Mouse (Mus musculus) fibroblast of lung, adult 2 months (primary cell): ENCODE measurements around the gene Usp24.

Source experiments
- DNase-seq: peaks from one replicate; pipeline ENCODE4 v3.0.0-alpha.2; 2011; ENCODE audit warnings: low read depth

Gene Usp24

GRCm38 (mm10) chr4:106315921-106316350, at the start of gene Usp24:
Gene Usp24 (plus strand): TSS chr4:106316213.
- no peak for DNase-seq

DNA sequence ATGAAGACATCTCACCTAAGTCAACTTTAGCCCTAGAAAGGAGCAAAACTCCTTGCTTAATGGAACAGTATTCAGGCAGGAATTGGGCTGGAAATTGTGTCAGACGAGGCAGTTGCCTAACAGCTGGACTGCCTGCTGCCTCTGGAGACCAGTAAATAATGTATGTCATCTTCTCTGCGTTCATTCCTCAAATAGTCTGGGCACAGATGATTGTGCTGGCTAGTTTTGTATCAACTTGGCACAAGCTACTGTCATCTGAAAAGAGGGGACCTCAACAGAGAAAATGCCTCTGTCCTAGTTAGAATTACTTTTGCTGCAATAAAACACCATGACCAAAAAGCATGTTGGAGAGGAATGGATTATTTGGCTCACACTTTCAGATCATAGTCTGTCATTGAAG, 39.1 kb upstream of the Usp24 start:
- DNase-seq = no peak

- no peak for DNase-seq
These were observed 36.8 kb upstream of the Usp24 start for GRCm38 (mm10) chr4:106279177-106279576.

GRCm38 (mm10) chr4:106281128-106281491, 34.9 kb upstream of the Usp24 start:
- no peak for DNase-seq

DNA sequence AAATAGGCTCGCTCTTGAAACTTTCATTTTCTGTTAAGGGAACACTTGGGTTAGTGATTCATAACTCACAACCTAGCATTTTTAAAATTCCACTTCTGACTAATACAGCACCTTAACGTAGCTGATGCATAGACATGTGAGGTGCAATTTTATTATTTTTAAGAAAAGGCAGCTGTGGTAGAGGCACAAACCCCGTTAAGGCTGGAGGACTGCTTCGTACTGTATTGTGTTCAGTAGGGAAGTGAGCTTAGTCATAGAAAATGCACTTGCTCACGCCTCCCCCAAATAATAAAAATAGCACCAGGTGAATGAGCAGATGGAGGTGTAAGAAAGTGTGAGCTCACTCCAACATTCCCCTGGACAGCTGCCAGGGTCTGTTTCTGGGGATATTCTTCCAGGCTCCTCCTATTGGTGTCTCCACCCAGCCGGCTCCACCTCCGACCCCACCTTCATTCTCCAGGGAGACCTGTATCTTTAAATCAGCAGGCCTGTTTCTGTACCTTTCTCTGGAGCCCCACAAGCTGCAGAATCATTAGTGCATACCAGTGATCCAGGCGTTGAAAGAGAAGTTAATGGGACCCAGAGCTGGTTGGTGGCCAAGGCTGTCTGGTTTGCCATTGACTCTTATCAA, 34.4 kb upstream of the Usp24 start:
- DNase-seq = no peak

- DNase-seq = no peak
These were observed 33.9 kb upstream of the Usp24 start for GRCm38 (mm10) chr4:106282123-106282510.

DNA sequence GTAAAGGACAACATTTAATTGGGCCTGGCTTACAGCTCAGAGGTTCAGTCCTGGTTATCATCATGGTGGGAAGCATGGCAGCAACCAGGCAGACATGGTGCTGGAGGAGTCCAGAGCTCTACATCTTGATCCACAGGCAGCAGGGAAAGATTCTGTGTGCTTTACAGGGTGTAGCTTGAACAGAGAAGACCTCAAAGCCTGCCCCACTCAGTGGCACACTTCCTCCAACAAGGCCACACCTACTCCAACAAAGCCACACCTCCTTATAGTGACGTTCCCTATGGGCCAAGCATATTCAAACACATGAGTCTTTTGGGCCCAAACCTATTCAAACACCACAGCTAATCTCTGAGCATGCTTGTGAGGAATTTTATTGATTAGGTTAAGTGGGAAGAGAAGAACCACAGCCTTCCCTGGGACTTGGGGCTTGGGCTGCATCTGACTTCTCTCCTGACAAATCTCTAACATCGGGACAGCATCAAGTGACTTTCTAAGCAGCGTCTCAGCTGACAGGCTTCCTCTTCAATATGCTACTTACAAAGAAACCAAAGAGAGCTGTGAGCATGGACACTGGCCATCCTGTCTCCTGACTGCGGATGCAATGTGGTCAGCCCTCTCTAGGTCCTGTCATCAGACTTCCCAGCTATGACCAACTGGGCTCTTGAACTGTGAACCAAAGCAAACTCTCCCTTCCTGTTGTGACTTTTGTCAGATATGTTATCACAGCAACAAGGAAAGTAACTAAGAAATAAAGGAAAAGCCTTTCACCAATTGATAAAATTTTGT, 28.9 kb upstream of the Usp24 start:
- DNase-seq = no peak

DNA sequence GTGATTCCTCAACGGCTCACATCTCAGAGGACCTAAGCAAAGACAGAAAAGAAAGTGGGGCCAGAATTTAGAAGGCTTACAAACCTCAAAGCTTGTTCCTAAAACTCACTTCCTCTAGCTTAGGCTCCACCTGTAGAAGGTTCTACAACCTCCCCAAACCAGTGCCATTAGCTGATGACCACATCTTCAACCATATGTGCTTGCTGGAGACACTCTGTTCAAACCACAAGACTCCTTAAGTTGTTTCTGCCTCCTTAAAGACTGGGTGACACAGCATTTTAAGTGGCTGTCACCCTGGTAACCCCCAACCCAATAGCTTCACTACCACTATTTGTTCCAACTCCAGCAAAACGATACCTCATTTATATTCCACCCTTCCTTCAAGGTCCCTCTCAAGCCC, 25.8 kb upstream of the Usp24 start:
- no peak for DNase-seq

DNA sequence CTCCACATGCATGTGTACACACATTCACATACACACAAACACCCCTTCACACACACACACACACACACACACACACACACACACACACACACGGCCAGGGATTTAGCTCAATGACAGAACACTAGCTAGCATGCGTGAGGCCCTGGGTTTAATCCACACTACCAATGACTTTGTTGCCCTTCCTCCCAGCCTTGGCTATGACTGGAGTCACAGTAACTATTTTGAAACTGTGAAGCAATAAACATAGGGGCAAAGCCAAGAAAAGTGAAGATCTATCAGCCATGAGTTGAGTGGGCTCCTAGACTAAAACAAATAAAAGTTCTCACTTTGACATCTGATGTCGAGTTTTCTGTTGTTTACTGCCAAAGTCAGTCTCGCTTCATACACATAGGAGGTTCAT, 23.2 kb upstream of the Usp24 start:
- DNase-seq = no peak

DNA sequence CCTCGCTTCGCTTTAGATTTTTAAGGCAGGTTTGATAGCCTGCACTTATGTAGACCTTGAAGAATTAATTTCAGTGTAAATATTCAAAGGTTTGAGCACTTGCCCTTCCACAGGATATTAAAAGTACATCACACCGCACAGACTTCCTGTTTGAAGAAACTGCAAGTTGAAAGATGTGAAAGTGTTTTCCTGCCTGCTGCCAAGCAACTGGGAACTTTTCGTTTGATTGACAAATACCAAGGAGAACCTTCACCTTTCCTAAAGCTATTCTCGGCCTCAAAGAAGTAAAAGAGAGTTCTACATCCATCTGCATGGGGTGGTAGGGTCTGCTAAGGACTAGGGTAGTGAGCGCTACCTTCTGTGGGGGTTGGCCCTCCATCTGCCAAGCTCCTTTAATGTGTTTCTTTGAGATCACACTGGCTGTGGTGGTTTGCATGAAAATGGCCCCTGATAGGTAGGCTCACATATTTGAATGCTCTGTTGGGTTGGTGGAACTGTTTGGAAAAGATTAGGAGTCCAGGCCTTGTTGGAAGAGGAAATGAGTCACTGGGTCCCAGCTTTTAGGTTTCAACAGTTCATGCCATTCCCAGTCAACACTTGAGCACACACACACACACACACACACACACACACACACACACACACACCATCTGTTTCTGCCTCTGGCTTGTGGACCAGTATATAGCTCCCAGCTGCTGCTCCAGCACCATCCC, 22.5 kb upstream of the Usp24 start:
- no peak for DNase-seq

DNA sequence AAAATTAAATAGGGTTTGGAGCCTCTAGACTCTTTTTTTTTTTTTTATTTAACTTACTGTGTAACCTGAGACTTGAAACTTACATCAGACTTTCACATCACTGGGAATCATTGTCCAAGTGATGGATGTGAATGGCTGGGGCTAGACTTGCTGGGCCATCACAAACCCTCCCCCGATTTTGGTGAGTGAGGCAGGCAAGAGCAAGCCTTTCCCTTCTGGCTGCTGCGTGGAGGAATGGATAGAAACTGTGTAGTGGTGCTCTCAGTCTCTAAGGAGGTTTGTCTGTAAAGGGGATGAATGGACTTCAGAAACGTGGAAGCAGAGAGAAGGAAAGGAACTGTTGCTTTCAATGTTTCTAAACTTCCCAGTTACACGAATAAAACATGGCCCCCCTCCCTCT, 20.3 kb upstream of the Usp24 start:
- DNase-seq = no peak

- no peak for DNase-seq
These were observed 19.5 kb upstream of the Usp24 start for GRCm38 (mm10) chr4:106296412-106297086.

- DNase-seq = no peak
These were observed 14.7 kb upstream of the Usp24 start for GRCm38 (mm10) chr4:106301346-106301745.

- no peak for DNase-seq
These were observed 7.9 kb upstream of the Usp24 start for GRCm38 (mm10) chr4:106308090-106308489.

DNA sequence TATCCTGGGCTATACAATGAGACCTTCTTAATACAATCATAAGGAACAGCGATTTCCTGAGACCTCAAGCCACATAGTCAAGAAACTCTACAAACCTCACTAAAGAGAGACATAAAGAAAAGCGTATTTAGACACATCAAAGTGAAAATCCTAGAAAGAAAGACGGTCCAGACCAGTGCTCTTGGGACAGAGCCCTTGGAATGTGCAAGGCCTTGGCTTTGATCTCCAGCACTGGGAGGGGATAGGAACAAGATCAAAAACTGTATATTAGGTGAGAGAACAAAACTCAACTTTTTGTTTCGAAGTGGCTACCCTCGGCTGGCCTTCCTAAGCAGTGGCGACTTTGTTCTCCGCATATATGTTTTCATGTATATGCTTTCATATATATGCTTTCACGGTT, 3.4 kb upstream of the Usp24 start:
- DNase-seq = no peak

DNA sequence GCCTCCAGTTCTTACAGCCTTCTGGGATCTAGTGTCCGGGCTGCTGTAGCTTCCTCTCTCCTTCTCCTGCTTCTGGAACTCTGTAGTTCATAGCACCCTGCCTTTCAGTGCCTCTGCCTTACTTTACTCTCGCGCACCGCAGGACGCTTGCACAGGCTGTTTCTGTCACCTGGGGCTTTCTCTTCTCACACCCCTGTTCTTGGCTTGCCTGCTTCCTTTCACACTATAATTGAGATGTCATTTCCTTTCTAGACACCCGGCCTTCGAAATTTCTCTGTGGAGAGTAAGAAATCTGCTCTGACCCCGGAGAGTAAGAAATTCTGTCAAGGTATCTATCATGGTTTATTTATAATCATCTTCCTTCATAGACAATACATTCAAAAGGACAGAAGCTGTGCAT, 2.9 kb upstream of the Usp24 start:
- no peak for DNase-seq

GRCm38 (mm10) chr4:106313874-106314273, 2.1 kb upstream of the Usp24 start:
- no peak for DNase-seq

DNA sequence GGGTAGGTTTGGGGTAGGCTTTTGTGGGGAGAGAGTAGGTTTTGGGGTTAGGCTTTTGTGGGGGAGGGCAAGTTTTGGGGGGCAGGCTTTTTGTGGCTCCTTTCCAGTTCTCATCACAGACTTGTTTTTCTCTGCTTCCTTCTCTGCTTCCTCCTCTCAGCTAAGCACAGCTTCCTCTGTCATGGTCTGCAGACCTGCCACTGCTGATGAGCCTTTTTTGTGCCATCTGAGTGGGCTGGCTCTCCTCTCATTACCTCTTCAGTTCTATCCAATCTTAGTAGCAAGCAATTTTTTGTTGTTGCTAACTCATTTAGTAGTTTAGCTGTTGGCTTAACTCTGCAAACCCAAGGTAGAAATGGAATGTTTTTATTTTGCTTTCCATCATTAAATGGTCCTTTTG, 1.7 kb upstream of the Usp24 start:
- DNase-seq = no peak

DNA sequence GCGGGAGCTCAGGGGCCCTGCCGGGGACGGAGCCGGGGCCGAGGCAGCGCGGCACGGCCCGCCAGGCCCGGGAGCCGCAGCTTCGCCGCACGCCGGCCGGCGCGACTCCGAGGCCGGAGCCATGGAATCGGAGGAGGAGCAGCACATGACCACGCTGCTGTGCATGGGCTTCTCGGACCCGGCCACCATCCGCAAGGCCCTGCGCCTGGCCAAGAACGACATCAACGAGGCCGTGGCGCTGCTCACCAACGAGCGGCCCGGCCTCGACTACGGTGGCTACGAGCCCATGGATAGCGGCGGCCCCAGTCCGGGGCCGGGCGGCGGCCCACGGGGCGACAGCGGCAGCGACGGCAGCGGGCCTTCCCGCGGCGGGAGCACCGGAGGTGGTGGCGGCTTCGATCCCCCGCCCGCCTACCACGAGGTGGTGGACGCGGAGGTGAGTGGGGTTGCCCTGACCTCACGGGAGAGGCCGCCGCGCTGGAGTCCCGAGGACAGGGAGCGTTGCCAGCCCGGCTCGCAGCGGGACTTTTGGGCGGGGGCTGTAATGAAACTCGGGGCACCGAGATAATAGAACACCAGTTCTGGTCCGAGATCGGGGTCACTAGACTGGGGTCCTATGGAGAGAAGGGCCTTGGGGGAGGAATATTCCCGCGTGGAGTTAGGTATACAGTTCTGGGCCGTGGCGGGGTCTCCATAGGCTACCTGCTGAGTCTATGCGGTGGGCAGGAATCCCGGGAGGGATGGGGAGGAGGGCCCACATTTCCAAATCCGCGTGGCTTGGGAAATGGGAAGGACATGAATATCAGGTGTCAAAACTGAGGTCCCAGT, 552 bp downstream of the Usp24 start:
- DNase-seq = no peak

DNA sequence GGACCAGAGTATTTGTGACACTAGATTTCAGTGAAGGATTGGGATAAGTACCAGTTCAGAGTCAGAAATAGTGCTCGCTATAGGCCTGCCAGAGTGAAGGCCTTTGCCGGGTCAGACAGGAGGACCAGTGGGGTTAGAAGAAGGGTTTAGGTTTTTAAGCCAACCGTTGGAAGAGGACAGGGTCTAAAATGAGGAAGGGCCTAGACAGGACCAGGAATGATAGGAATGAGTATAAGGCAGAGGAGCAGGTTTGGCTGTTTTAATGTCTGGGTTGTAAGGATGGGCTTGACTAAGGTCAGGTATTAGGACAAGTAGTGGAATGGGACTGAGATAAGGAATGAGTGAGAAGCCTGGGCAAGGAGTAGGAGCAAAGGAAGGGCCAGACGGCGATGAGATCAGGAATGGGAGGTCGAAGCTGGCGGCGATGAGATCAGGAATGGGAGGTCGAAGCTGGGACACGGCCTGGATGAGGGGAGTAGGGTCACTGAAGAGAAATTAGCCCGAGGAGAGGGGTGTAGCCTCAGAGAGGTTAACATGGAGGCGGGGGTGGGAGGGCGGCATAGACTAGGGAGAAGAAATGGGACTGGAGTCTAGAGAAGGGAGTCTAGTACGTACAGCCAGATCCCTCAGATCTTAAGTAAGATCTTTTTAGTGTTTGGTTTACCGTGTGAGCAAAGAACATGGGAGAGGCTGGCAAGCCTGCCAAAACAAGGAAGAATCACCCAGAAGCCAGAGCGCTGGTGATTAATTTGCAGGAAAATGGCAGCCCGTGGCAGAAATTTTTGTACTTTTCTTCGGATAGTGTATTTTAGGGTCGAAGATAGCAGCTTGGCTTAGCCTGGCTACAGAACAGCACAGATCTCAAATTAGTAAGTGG, 1.4 kb downstream of the Usp24 start:
- DNase-seq = no peak

DNA sequence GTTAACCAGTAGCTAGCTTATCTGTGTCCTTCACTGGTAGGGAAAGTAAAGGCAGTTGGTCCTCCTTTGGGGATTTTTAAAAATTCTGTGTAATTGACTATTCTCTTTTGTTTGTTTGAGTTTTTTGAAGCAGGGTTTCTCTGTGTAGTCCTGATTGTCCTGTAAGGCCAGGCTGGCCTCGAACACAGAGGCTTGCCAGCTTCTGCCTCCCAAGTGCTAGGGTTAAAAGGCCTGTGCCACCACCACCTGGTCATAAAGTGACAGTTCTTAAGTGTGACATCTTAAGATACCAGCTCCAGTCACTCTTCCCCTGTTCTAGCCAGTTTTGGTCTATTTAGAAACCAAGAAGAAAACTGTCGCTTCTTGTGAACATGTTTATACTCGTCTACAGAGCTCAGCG, 2.2 kb downstream of the Usp24 start:
- no peak for DNase-seq
